Mouse (Mus musculus): ENCODE results near the gene Prss44. TPM values are rescaled to one million over a fixed set of nuclear protein-coding genes. Genes with fewer than 3 reads are reported as not detected.

The Prss44 gene
- polyA plus RNA-seq, 1 experiment = not detected

DNA sequence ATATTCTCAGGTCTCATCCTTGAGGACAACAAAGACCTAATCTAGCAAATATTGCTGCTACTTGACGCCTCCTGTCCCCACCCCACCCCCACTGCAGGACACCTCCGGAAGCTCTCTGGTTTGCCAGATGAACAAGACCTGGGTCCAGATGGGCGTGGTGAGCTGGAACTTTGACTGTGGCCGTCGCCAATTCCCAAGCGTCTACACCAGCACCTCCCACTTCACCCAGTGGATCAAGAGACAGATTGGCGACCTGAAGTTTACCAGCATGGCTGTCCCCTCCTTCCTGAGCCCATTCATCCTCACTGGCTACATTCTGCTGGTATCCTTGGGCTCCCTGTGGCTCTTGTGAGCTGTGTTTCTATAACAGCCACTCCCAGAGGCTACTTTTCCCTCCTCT lies 42.1 kb downstream of the Prss44 start:
- H3K27ac ChIP-seq (replicated peaks; ENCODE audit: low read depth, low read length) = no peak overlapping the region
- H3K4me3 ChIP-seq (ENCODE audit: insufficient read depth, low read depth, low read length) = no peak overlapping the region
- H3K4me1 ChIP-seq (ENCODE audit: control insufficient read depth, insufficient read depth, insufficient read length, low read length) = no peaks in the 10 kb centered on the region; the same call in 1 of the 2 replicates

DNA sequence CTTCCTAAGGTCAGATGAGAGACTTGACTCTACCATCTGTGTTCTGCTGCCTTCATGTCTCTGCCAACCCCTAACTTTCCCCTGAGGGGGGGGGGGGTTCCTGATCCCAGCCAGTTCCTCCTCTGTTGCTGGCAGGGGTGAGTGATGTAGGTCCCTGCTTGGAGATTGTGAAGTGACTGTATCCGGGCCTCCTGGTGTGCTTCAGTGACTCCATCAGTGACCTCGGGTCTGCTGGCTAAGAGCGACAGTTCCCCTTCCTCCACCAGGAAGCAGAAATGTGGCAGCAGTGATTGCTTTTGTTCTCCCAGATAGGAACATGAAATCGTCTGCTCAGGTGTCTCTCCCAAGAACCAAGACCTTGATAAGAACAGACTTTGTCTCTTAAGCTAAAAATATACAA lies 43.1 kb downstream of the Prss44 start:
- Histone ChIP-seq H3K27ac (replicated peaks; ENCODE audit: low read depth, low read length) (no peak overlapping the region), H3K4me3 (ENCODE audit: insufficient read depth, low read depth, low read length) (no peak overlapping the region)

DNA sequence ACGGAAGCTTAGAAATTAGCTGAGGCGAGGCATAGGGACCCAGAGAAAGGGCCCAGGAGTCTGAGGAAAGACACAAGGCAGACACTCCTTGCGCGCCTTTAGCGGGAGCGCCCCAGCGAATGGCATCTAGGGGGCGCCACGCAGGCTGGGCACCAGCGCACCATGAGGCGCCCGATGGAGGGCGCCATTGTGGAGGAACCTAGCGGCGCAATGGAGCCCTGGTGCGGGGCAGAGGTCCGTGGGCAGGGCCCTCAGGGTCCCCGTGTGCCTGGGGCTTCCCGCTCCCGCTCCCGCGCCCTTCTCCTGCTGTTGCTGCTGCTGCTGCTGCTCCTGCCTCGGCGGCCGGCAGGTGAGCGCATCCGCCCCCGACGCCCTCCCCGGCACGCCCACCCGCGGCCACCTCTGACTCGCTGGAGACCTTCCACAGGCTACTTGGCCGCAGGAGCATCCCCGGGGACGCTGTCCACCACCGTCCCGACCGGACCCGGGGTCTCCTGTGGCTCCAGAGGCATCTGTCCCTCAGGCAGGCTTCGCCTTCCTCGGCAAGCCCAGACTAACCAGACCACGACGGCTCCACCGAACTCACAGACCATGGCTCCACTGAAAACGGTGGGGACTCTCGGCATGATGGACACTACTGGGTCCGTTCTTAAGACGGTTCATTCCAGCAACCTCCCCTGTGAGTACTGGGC lies 44.1 kb downstream of the Prss44 start, which contains the start of gene Prss50:
TSS of gene Prss50 (plus strand) at position 187 of the 692 bp plus-strand sequence.
- no peaks in the 10 kb centered on the region; the same call in 1 of the 2 replicates for H3K4me1 ChIP-seq (ENCODE audit: control insufficient read depth, insufficient read depth, insufficient read length, low read length)
- no peak within 1 kb of the TSS for H3K27ac ChIP-seq (replicated peaks; ENCODE audit: low read depth, low read length)
- H3K4me3 ChIP-seq (ENCODE audit: insufficient read depth, low read depth, low read length) = no peak within 1 kb of the TSS

More for the DNA sequence above, 43.1 kb downstream of the Prss44 start:
- no peaks in the 10 kb centered on the region; the same call in 1 of the 2 replicates for H3K4me1 ChIP-seq (ENCODE audit: control insufficient read depth, insufficient read depth, insufficient read length, low read length)

DNA sequence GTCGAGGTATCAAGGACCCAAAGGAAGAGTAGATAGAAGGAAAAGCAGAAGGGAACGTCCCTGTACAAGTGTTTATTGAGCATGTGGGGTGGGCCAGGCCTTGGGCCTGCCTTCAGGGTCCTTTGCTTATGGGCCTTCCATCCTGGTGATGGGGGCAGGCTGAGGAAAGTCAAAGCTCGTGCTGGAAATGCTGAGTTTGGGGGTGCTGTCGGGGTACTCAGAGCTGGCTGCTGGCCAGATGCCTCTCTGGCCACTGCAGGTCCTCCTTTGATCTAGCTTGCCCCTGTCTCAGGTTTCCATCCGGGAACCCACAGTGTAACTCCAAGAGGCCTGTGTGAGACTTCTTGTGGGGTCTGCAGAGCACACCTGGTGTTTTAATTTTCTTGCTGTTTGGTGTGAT lies 44.7 kb downstream of the Prss44 start:
- no peaks in the 10 kb centered on the region; the same call in 1 of the 2 replicates for H3K4me1 ChIP-seq (ENCODE audit: control insufficient read depth, insufficient read depth, insufficient read length, low read length)
- no peak overlapping the region for H3K4me3 ChIP-seq (ENCODE audit: insufficient read depth, low read depth, low read length)
- H3K27ac ChIP-seq (replicated peaks; ENCODE audit: low read depth, low read length) = no peak overlapping the region

DNA sequence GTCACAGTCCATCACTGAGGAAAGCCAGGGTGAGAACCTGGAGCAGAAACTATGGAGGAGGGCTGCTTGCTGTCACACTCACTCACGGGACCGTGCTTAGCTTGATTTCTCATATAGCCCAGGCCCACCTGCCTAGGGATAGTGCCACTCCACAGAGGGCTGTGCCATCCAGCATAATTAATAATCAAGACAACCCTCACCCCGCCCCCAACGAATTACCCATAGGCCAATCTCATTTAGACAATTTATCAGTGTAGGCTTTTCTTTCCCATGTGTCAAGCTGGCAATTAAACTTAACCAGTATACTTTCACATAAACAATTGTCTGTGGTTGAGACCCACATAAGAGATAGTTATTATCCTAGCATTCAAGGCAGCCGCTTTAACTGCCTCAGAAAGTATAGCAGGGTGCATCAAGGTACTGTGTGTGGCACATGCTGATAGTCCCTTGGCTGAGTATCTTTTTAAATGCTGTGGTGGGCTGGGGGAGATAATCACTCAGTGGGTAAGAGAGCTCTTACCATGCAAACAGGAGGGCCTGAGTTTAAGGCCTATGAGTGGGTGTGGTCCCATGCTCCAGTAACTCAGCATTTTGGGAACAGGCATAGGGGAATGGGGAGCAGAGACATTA lies 45.3 kb downstream of the Prss44 start:
- Histone ChIP-seq H3K27ac (replicated peaks; ENCODE audit: low read depth, low read length) (no peak overlapping the region), H3K4me1 (ENCODE audit: control insufficient read depth, insufficient read depth, insufficient read length, low read length) (no peaks in the 10 kb centered on the region; the same call in 1 of the 2 replicates), H3K4me3 (ENCODE audit: insufficient read depth, low read depth, low read length) (no peak overlapping the region)

DNA sequence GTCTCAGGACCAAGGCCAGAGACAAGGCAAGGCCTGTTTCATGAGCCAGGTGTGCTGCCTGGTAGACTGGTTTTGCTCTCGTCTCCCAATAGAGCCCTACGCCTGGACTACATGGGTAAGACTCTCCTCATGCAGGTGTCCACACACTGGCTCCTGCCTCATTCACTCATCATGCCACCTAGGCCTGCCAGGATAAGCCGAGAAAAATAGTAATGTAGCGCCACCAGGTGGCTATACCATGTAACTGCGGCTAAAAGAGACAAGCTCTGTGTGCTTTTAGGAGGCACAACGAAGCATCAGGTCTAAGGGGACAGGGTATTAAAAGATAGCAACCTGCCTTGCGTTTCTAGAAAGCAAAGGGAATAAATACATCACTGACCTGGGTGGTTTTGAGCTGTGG lies 57.2 kb downstream of the Prss44 start:
- Histone ChIP-seq H3K27ac (replicated peaks; ENCODE audit: low read depth, low read length) (no peak overlapping the region), H3K4me1 (ENCODE audit: control insufficient read depth, insufficient read depth, insufficient read length, low read length) (peaks cover 3% of the 10 kb centered on the region; the same call in 1 of the 2 replicates), H3K4me3 (ENCODE audit: insufficient read depth, low read depth, low read length) (no peak overlapping the region)

Other genes starting within 250 kb of the Prss44 start
- 1.7 and 3.0 TPM in 2 replicates for gene Nradd, start 189.5 kb upstream of the Prss44 start, polyA plus RNA-seq (2012; ENCODE audit: insufficient read depth, insufficient read length, missing spikeins)
- gene Nbeal2, start 159.8 kb upstream of the Prss44 start, polyA plus RNA-seq (2012; ENCODE audit: insufficient read depth, insufficient read length, missing spikeins) = 2.2 and 4.8 TPM in 2 replicates
- gene Ccdc12, start 157.5 kb upstream of the Prss44 start, polyA plus RNA-seq (2012; ENCODE audit: insufficient read depth, insufficient read length, missing spikeins) = 44.7 and 46.2 TPM in 2 replicates
- 17.2 and 23.5 TPM in 2 replicates for gene Myl3, start 72.1 kb upstream of the Prss44 start, polyA plus RNA-seq (2012; ENCODE audit: insufficient read depth, insufficient read length, missing spikeins)
- 23.3 and 25.4 TPM in 2 replicates for gene Pth1r, start 66.8 kb upstream of the Prss44 start, polyA plus RNA-seq (2012; ENCODE audit: insufficient read depth, insufficient read length, missing spikeins)
- not detected in 2 replicates for gene Prss42, start 15.8 kb upstream of the Prss44 start, polyA plus RNA-seq (2012; ENCODE audit: insufficient read depth, insufficient read length, missing spikeins)
- not detected in 2 replicates for gene Prss43, start 12.7 kb downstream of the Prss44 start, polyA plus RNA-seq (2012; ENCODE audit: insufficient read depth, insufficient read length, missing spikeins)
- gene Prss45, start 20.6 kb downstream of the Prss44 start, polyA plus RNA-seq (2012; ENCODE audit: insufficient read depth, insufficient read length, missing spikeins) = not detected in 2 replicates
- not detected in 2 replicates for gene Prss46, start 30.5 kb downstream of the Prss44 start, polyA plus RNA-seq (2012; ENCODE audit: insufficient read depth, insufficient read length, missing spikeins)
- gene Prss50, start 44.0 kb downstream of the Prss44 start, polyA plus RNA-seq (2012; ENCODE audit: insufficient read depth, insufficient read length, missing spikeins) = not detected in 2 replicates
- gene Als2cl, start 65.9 kb downstream of the Prss44 start, polyA plus RNA-seq (2012; ENCODE audit: insufficient read depth, insufficient read length, missing spikeins) = 5.7 and 9.0 TPM in 2 replicates
- 1.5 and 1.8 TPM in 2 replicates for gene Tmie, start 66.1 kb downstream of the Prss44 start, polyA plus RNA-seq (2012; ENCODE audit: insufficient read depth, insufficient read length, missing spikeins)
- not detected in 2 replicates for gene Fam240a, start 102.9 kb downstream of the Prss44 start, polyA plus RNA-seq (2012; ENCODE audit: insufficient read depth, insufficient read length, missing spikeins)
- gene Tdgf1, start 132.2 kb downstream of the Prss44 start, polyA plus RNA-seq (2012; ENCODE audit: insufficient read depth, insufficient read length, missing spikeins) = not detected in 2 replicates
- 0.88 TPM in 1 of 2 replicates, not detected in the other for gene Lrrc2, start 137.6 kb downstream of the Prss44 start, polyA plus RNA-seq (2012; ENCODE audit: insufficient read depth, insufficient read length, missing spikeins)
- 2.2 and 3.3 TPM in 2 replicates for gene Rtp3, start 176.6 kb downstream of the Prss44 start, polyA plus RNA-seq (2012; ENCODE audit: insufficient read depth, insufficient read length, missing spikeins)
- gene Ltf, start 205.3 kb downstream of the Prss44 start, polyA plus RNA-seq (2012; ENCODE audit: insufficient read depth, insufficient read length, missing spikeins) = not detected in 2 replicates
- gene Ccrl2, start 243.5 kb downstream of the Prss44 start, polyA plus RNA-seq (2012; ENCODE audit: insufficient read depth, insufficient read length, missing spikeins) = 1.3 and 1.6 TPM in 2 replicates

Measured in brown adipose tissue, adult 24 weeks (tissue).